Mouse (Mus musculus) T-cell, adult 66 days (primary cell): ENCODE measurements around the gene Ap1s2. TPM values are rescaled to one million over a fixed set of nuclear protein-coding genes. Genes with fewer than 3 reads are reported as not detected.

Experiments used
- total RNA-seq, 2 experiments: library from RNA; stranded (reverse); gene quantifications; 3 replicates in 1 of 2; 4 replicates in 1 of 2; pipeline ENCODE4 v1.2.4; 2023

Gene Ap1s2
- total RNA-seq, result 10 to 100 TPM; 14.2 to 15.4 TPM

DNA sequence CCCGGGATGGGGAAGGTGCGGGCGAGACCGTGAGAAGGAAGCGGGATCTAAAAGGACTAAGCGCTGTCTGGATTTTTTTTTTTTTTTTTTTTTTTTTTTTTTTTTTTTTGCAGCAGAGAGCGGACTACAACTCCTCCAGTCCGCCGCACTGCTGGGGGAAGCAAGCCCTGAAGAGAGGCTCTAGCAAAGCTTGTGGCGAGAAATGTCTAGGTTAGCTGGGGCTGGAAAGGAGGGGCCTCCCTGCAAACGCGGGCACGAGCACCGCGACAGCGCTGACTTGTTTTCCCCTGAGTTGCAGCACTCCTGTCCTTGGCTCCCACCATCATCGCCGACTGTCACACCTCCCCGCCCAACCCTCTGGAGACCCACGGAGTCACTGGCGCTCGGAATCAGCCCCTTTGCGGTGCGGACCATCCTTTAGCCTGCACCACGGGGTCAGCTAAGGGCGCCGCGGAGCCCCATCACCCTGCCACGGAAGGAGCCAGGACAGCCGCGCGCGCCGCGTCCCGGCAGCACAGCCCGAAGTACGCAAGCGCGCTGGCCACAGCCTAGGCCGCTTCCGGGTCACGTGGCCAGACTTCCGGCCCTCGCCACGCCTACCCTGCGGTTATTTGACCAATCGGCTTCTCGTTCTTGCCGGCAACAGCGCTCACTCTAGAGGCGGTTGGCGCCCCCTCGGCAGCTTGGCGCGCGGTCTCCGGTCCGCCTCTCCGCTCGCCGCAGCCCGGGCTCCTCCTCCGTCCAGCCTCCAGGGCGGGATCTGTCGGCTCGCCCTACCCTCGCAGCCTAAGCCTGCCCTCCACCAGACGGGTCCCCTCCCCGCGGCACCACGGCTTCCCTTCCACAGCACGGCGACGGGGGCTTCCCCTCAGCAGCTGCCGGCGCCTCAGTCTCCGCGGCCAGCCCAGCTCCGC, at the start of gene Ap1s2:
Gene Ap1s2 (plus strand): TSS at position 681 of the 914 bp plus-strand sequence.

DNA sequence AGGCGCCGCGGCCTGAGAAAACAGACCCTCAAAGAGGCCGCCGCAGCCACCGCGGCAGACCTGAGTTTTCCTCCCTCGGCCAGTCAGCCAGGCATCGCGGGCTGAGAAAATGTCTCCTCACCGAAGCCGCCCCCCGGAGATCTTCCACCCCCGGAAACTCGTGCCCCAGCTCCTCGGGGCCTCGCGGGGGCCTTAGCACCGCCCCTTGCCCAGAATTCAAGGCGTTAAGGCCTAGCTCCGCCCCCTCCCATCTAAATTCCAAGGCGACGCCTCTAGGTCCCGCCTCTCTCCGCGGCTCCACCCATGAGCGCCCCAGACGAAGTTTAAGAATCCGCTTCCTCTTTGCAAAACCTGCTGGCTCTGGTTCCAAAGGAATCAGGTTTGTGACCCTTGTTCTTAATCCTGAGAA, 49.7 kb downstream of the Ap1s2 start, which contains the start of gene Zrsr2:
Gene Zrsr2 (minus strand): TSS at position 195 of the 409 bp plus-strand sequence.

Other genes with a start within 250 kb of the Ap1s2 start
- gene Rnf138rt1, start 147.7 kb upstream of the Ap1s2 start, total RNA-seq, result not detected
- gene Zrsr2, start 49.6 kb downstream of the Ap1s2 start, total RNA-seq, result 10 to 100 TPM; 63.6 to 80.2 TPM
- under 1 TPM in 1 of 2 experiments, not detected in 1; 0.41 TPM for gene Car5b, start 119.0 kb downstream of the Ap1s2 start, total RNA-seq
- 1 to 10 TPM; 7.0 to 7.2 TPM for gene Siah1b, start 167.5 kb downstream of the Ap1s2 start, total RNA-seq
- gene Cltrn, start 179.8 kb downstream of the Ap1s2 start, total RNA-seq, result not detected
- gene Ace2, start 230.3 kb downstream of the Ap1s2 start, total RNA-seq, result not detected